Mouse (Mus musculus) cerebellum, postnatal 36 days (tissue): ENCODE measurements at regions not wholly inside any gene's neighbourhood (a gene's known extent, or its start where the extent isn't known, plus 50 kb on each side); places are given as distances from the start of the nearest gene placed in this dataset.
A peak's percentile ranks its signal among the peaks of the same experiment; 100 is the strongest.
"Not testable (repeated sequence)": the region's sequence is repeated elsewhere in the genome, so short reads cannot be mapped to it uniquely, and the experiment has no call there.

Experiments
- DNase-seq, 2 experiments: peaks; one replicate each; pipeline ENCODE4 v3.0.0; 2021 to 2022; ENCODE audit warnings: mixed read lengths in 2 of 2

DNA sequence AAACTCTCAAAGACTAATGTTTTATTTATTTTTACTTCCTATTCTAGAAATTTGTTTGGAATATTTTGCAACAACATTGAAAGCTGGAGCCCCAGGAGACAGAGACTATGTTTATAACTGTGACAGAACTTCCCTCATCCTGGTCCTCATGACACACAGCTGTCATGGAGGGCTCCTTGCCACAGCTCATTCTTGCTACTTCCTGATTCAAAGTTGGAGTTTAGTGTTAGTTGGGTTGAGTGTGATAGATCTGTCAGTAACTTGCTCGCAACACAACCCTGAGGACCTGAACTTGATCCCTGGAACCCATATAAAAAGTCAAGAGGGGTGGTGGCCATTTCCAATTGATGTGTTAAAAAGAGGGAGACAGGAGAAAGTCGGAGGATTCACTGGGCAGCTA is 328.3 kb upstream of the Nox3 start:
- no peak for DNase-seq

DNA sequence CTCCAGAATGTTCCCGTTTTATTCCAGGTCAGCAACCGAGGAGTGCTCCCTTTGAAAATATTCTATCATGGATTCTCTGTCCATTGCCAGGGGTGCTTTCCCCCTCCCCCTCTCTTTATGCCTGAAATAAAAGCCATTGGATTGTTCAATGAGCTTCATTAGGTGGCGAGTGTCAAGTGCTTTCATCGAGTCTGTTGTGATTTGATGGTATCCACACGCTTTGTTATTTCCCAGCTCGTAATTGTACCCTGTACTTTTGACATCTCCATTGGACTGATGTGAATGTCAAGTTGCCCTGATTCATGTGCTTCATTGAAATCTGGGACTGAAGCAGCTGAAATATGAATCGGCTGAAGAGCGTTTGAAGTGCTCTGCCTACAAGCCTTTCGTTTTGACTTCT is 333.1 kb upstream of the Nox3 start:
- DNase-seq: no peak

DNA sequence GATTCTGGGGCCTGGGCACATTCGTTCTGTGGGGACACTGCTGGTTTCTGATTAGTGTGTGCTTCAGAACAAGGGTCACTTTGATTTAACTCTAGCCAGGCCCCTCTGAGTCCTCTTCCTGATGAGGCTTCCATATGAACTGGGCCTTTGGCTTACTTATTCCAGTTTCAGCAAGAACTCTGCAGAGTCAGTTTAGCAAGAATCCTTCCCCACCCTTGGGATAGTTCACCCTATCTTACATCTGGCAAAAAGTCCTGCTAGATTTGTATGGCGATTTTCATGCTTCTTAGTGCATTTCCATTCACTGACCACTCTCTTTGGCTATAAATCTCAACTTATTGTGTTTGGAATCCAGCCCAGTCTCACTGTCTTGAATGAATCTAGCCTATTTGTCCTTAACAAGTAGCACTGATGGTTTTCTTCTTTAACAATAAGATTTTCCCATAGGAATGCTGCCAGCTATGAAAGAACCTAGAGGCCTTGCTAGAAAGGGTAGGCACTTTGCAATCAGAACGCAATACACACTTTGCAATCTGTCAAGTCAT is 338.8 kb upstream of the Nox3 start:
- no peak for DNase-seq

DNA sequence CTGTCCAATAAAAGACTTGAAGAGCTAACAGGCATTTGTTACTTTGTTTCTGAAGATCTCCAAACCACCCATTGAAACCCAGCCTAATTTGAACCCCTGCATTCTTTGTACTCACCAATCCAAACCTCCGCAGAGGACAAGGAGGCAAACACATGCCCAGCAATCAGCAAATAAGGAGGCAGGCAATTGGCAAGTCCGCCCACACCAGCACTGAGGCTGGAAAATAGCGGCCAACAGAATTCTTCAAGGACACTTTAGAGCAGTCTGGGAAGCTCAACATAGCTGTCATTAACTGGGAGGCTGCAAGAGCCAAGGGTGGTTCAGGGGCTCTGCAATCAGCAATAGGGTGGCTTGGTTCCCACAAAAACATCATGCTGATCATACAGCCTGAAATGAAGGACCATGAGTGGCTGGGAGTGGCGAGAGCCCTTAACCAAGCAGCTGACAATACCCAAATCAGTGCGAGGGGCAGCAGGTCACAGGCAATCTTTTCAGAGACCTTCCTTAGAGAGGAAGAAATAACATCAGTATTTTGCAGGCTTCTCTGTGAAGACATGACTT is 344.1 kb upstream of the Nox3 start:
- no peak for DNase-seq

DNA sequence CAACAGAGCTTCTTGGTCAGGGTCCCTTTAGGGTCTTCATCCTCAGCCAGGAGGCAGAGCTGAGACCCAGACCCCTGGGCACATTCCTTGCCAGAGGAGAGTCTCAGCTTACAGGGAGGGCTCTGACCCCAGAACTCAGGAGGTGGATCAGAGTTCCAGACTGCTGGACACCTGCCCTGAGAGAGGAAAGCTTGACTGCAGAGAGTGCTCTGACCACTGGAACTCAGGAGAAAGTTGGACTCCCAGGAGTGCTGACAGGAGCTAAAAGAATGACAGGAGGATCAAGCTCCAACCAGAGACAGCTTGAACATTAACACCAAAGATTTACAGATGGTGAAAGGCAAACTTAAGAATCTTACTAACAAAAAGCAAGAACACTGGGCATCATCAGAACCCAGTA is 364.1 kb upstream of the Nox3 start:
- DNase-seq: not testable (repeated sequence)

DNA sequence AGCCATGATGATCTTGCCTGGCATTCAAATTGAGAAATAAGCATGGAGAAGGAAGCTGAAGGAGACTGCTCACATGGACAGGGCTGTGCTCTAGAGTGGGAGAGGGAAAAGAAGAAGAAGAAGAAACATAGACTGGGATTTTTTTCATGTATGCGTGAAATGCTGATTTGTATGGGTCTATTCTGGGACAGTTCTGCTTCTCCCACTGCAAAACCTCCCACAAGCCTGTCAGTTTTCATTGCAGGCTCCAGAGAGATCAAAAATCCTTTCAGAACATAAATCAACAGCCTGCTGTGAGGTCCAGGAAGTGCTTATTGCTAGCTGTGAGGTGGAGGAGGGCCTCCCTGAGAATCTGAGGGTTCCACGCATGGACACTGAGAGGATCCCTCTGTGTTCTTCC is 377.3 kb upstream of the Nox3 start:
- no peak for DNase-seq

DNA sequence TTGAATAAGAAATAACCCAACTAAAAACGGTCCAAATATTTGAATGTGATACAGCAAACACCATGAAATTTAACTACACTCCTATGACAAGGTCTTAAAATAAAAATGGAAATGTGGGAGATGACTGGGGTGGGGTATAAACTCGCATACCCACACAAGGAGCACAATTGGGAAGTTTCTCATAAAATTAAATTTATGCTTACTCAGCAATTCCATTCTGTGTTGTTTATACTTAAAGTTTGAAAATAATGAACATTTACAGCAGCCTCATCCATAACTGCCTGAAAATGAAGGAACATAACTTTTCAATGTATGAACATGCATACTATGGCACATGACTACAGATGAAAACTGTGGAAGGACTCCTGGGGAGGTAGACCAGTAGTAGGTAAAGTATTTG is 384.5 kb upstream of the Nox3 start:
- DNase-seq: no peak

DNA sequence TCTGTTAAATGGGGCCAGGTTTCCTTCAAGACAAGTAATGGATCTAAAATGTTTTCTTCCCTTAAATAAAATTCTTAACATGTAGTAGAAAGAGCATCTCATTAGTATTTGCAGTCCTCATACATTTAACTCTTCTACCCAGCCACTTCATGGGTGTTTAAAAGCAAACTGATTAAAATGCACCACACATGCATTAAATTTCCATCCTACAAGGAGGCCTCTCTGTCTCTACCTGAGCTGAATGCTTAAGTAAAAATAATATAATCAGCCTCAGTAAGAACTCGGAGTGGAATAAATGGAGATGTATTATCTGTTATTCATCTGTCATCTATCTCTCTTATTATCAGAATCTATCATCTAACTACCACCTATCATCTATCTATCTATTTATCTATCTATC is 398.6 kb upstream of the Nox3 start:
- no peak for DNase-seq

DNA sequence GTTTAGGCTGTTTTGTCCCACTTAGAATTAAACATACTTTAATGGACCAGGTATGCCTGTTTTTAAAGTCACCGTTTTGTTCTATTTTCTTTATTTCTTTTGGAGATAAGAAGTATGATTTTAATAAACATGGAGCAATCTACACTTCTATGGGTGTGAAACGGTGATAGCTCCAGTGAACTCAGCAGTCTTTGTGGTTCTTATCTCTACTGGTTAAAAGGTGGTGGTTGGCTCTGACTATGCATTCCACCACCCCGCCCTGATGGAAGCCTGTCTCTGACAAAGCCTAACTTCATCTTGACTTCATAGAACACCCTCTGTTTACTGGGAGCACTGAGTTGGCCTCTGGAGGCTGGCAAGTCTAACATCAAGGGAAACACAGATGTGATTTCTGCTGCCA is 407.3 kb upstream of the Nox3 start:
- no peak for DNase-seq

DNA sequence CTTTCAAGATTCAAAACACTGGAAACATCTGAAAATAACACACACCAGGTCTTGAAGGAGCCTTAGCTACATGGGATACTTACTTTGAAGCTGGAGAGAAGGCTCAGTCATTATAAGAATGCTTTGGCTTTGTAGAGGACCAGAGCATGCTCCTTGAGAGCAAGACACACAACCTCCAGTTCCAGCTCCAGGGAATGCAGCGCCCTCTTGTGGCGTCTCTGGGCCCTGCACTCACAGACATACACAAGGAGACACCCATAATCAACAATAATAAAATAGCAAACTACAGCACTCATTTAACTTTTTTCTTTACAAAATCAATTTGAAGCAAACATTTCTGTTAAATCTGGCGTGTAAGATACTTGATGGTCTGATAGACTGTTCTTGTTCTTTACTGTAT is 413.2 kb upstream of the Nox3 start:
- no peak for DNase-seq

DNA sequence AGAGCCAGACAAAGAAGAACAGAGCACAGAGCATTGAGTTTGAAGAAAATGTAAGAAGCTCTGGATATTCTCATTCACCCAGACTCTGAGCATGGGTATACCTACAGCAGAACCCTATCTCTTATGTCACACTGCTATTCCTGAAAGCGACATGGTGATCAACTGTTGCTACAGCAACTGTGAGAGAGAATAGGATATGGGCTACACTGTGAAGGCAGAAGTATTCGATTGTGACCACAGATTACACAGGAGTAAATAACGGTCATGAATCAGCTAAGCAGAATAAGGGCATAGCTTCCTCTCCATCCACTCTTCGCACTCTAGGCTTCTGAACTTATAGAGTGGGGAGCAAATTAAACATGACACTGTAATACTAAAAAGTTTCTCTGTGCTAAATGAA is 417.0 kb upstream of the Nox3 start:
- no peak for DNase-seq

DNA sequence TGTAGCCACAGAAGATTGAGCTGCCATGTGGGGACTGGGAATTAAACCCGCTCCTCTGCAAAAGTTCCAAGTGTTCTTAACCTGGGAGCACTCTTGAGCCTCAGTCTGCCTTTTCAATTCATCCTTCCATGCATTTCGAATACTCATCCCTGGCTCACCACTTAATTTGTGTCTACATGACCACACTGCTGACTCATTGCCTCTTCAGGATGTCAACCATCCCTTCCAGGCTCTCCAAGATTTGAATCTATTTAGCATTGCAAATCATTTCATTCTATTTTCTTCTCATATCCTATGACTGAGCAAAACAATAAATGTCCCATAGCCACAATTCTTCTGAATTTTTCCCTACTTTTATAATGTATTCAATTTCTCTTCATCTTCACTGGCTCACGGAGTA is 420.4 kb upstream of the Nox3 start:
- DNase-seq: no peak

DNA sequence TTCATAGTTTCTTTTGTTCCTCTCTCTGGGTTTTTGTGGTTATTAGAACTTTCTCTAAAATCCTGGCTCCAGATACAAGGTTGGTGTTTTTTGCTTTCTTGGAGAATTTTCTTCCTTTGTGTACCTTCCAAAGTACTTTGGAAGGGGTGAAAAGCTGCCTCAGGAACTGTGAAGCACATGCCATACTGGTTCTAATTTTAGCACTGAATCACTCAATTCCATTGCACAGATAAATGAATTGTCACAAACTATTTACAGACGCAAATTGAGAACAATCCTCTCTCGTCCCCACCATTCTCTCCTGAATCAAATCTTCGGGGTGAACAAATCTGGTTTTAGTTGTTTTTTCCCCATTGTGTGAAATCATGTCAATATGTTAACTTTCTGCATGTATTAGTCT is 437.6 kb upstream of the Nox3 start:
- no peak for DNase-seq

DNA sequence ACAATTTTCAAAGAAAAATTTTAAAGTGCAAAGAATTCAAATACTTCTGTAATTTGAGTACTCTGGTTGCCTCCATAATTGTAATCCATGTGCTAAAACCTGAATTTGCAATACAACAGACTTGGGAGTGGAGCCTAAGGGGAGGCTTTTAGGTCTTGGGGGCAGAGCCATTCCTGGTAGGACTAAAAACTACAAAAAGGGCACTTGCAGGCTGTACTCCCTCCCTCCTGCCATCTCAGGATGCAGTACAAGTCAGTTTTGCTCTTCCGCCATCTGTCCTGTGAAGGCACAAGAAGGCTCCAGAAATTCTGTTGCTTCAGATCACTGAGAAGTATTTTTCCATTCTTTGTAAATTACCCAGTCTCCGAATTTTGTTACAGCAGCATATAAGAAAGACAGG is 467.4 kb upstream of the Nox3 start:
- no peak for DNase-seq

DNA sequence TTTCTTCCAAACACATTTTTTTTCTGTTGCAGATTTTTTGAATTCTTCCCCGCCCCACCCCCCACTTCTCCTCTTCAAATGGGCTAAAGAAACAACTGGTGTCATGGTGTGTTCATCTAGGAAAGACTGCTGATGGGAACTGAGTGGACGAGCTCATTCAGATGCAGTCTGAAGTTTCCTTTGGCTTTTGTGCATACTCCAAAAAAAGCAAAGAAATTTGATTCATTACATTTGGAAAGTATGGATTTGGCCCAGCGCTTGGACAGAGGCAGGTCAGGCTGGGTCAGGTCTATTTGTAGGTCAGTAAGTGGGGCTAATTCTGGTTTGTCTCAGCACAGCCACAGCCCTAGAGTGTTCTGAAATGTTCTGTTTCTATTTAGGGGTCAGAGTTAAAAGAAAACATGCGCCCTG is 477.9 kb upstream of the Nox3 start:
- no peak for DNase-seq

DNA sequence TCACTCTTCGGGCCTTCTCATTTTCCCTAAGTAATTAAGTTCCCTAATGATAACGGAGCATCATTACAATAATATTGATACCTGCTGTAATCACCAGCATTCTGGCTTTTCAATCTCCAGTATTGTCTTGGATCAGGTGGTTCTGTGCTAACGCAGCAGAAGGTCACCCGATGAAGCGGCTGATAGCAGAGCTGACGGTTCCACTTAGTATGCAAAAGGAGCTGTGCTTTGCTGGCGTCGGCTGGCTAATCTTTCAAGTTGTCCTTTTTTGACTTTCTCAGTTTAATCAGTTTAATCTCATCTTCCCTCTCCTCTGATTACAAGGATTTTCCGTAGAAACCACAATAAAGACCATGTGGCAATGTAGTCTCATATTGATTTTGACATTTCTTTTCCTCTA is 478.9 kb upstream of the Nox3 start:
- DNase-seq: no peak

DNA sequence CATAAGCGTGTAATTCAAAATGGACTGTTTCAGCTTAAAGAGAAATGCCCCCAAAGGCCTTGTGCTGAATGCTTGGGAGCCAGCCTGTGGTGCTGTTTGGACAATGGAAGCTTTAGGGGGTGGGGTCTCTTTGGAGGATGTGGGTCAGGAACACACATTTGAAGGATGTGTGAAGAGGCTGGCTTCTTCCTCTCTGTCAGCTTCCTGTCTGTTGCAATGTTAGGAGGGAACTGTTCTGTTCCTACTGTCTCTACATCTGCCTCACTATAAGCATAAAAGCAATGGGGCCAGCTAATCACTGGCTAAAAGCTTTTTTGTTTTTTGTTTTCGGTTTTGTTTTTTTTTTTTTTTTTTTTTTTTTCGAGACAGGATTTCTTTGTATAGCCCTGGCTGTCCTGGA is 480.5 kb upstream of the Nox3 start:
- DNase-seq: no peak

DNA sequence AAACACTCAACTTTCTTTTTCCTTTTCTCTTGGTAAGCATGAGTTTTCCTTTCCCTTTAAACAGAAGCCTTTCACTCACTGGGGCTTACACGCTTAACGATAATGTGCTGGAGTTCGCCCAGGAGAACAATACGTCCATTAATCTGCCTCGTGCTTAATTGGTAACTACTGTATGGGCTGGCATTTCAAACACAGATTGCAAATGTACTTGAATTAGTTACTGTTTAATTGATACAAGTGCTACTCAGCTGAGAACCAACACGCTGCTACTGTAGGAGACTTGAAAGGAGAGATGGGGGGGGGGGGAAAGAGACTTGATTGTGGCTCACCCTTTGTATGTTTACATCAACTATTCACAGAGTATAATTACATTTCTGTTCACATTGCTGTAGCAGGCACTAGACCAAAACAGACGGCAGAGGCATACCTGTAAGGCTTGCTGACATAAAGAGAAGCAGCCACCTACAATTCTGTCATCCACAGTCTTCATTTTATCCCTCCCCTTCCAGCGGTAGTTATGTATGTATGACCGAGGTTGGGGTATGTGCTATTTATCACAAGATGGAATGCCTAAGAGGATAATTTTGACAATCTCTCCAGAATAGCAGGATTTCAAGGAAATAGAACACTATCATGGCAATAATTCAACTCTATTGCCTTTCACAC is 481.6 kb upstream of the Nox3 start:
- no peak for DNase-seq

DNA sequence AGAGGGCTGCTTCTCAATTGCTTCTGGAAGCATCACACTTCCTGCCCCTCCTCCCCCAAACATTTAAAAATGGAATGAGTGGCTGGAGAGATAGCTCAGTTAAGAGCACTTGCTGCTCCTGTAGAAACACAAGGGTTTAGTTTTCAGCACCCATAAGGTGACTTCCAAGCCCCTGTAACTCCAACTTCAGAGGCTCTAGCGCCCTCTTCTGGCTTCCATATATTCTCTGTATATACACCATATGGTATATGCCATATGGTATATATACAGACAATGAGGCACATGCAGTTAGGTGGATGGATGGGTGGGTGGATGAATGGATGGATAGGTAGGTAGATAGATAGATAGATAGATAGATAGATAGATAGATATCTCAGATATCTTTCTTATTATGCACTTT is 483.2 kb upstream of the Nox3 start:
- no peak for DNase-seq

DNA sequence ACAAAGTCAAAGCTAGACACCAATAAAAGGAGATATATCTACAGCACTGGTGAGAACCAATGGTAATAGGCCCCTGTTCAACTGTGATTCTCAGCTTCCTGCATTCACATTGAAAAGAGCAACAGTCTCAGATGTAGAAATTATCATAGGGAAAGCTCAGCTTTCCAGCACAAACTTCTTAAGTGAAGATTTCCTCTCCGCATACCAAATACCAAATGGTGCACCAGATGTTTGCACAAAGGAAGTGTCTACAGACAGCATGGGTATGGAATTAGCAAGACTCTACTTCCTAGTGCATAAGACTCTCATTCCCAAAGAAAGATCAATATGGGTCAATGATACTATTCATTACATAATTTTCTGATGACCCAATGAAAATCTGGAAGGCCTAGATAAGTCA is 486.0 kb upstream of the Nox3 start:
- DNase-seq: no peak

DNA sequence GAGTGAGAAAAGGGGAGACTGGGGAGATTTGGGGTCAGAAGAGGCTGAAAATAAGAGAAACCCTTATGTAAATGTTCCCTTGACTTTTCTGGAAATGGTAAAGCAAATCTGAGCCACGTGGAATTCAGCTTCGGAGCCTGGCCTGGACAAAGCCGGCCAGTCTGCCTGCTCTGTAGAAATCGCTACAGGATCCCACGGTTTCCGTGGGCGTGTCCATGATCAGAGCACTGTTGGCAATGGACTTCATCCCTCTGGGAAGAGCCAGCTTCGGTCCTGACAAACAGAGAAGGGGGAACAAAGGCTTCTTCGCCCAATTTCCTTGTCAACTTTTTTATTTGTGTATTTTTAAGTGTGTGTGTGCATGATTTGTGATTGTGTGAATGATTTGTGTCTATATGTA is 490.7 kb upstream of the Nox3 start:
- DNase-seq: peak in 1 of 2 experiments; percentile 4

DNA sequence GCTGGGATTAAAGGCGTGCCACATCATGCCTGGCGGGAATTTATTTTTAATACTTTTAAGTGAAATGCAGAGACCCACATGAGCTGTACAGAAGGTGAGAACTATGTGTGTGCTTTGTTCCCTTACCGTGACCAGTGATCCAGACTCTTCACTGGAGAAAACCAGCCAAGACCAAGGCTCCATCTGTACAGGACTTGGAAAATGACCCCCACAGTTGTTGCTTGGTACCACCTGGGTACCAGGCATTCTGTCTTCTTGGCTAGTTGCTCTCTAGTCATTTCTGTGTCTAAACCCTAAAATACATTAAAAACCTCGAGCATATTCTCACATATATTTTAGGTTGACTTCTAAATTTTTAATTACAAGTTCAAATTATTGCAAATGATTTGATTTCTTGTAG is 491.5 kb upstream of the Nox3 start:
- DNase-seq: peak; percentile 3 to 9

DNA sequence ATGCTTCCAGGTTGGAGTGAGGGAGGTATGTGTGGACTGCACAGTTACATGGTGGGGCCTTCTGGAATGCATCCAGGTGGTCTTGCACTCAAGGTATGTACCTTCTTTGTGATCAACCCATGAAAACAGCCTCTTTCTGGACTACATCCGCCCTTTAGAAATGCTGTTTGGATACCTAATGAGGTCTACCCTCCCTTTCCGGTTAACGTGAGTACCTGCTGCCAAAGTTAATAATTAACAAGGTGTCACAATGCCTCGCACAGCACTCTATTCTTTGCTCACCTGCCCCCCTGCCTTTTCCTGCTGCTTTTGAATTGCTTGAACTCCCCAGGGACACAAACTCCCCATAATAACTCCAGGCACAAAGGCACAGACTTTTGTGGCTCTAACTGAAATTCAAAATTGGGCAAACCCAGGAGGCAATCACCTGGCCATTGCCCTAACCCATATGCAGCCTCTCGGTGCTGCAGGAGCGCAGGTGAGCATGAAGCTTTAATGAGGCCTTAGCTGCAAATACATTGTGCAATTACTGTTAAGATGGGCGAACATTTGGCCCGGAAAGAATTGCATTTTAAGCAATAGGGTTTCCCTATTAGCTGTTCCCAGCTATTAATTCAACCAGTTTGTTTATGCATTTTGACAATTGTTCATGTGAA is 500.9 kb upstream of the Nox3 start:
- DNase-seq: no peak

DNA sequence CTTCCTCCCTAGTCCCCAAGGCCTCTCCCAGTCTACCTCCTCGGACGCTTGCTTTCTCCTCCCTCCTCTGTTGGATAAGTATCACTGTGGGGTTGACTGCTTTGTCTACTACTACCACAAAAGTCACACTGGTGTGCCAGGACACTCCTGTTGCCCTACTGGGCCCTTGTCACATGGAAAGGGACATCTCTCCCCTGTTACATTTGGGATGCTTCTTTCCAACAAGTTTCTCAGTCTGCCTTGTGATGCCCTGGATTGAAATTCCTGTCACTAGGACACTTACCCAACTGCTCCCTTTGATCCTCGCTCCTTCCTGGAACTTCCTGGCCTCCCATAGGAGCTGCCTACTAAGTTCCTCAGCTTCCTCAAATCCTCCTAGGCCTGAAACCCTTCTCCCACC is 501.9 kb upstream of the Nox3 start:
- DNase-seq: no peak
